Mouse (Mus musculus) lung, postnatal 0 days (tissue): ENCODE results near the gene Poldip2. TPM values are rescaled to one million over a fixed set of nuclear protein-coding genes. Genes with fewer than 3 reads are reported as not detected.

Source experiments
- ATAC-seq: fragments of 200-750 bp; cut with Nextera tagmentation; 2 replicates; pipeline ENCODE4 v1.8.0; 2017; ENCODE audit warnings: moderate library complexity
- DNase-seq: peaks from one replicate; pipeline ENCODE4 v3.0.0-alpha.2; 2016; ENCODE audit warnings: low spot score
- H3K27ac ChIP-seq: fragments of 300-500 bp; sonication (generic); 2 replicates; pipeline ENCODE4 v1.5.1; 2014; ENCODE audit warnings: antibody characterized with exemption, mild to moderate bottlenecking, low read length, mixed read lengths
- H3K27me3 ChIP-seq: fragments of 300-500 bp; sonication (generic); replicated peaks from 2 replicates; pipeline ENCODE4 v1.6.1; 2014; ENCODE audit warnings: low read length, mixed read lengths; ENCODE audit not compliant: insufficient read depth
- H3K36me3 ChIP-seq: fragments of 300-500 bp; sonication (generic); 2 replicates; pipeline ENCODE4 v1.6.1; 2014; ENCODE audit warnings: low read length, mixed read lengths; ENCODE audit not compliant: insufficient read depth
- H3K4me1 ChIP-seq: fragments of 300-500 bp; sonication (generic); 2 replicates; pipeline ENCODE4 v1.6.1; 2014; ENCODE audit warnings: antibody characterized with exemption, low read depth, low read length, mixed read lengths; ENCODE audit not compliant: insufficient read depth
- H3K4me2 ChIP-seq: fragments of 300-500 bp; sonication (generic); replicated peaks from 2 replicates; pipeline ENCODE4 v1.6.1; 2014; ENCODE audit warnings: low read depth, mild to moderate bottlenecking, low read length, moderate library complexity, mixed read lengths
- H3K4me3 ChIP-seq: fragments of 300-500 bp; sonication (generic); 2 replicates; pipeline ENCODE4 v1.5.1; 2014; ENCODE audit warnings: low read depth, low read length
- H3K9ac ChIP-seq: fragments of 300-500 bp; sonication (generic); replicated peaks from 2 replicates; pipeline ENCODE4 v1.6.1; 2014; ENCODE audit warnings: low read depth, mild to moderate bottlenecking
- H3K9me3 ChIP-seq: fragments of 300-500 bp; sonication (generic); 2 replicates; pipeline ENCODE4 v1.6.1; 2016; ENCODE audit warnings: low read length, mixed read lengths
- CTCF ChIP-seq: IDR thresholded peaks from 2 replicates; pipeline ENCODE4 v1.5.1; 2016; ENCODE audit warnings: antibody characterized with exemption, mild to moderate bottlenecking
- EP300 ChIP-seq: IDR thresholded peaks from 2 replicates; pipeline ENCODE4 v1.6.1; 2016; ENCODE audit warnings: antibody characterized with exemption, mild to moderate bottlenecking, control low read depth
- WGBS: fragments of 180-500 bp; shearing (Covaris S2); extraction: QIAGEN DNeasy Blood & Tissue Kit; methylation state at CpG from one replicate; pipeline ENCODE4 v1.1.7; 2014; 5-methylcytosine and 5-hydroxymethylcytosine counted together
- polyA plus RNA-seq: library from polyadenylated mRNA; unstranded; fragments of >200 nt; fragmentation: Nextera tagmentation; extraction: Ambion mirVana; gene quantifications from 2 replicates; pipeline ENCODE4 v1.2.1, GENCODE M21; 2015

Gene Poldip2
- polyA plus RNA-seq, 1 experiment from 2014 or later, result 111 TPM

- H3K4me2 ChIP-seq, result peak overlapping the region; percentile 94
- WGBS, result 68% methylated on average over 23 of the region's 23 CpGs
- no peaks in the 10 kb centered on the region for H3K27me3 ChIP-seq
- TF ChIP-seq CTCF (no peak), EP300 (no peak)
- H3K9me3 ChIP-seq, result peaks cover 4% of the 10 kb centered on the region; the same call in 1 of the 2 replicates
- H3K4me3 ChIP-seq, result peak overlapping the region; percentile 65
- peak overlapping the region; percentile 30; the same call in 1 of the 2 replicates for H3K9ac ChIP-seq
- H3K4me1 ChIP-seq, result peaks cover 5% of the 10 kb centered on the region; the same call in 1 of the 2 replicates
- no peaks in the 10 kb centered on the region for H3K36me3 ChIP-seq
- ATAC-seq, result no peak
- DNase-seq, result no peak
- peak overlapping the region; percentile 54; the same call in 1 of the 2 replicates for H3K27ac ChIP-seq
Measured at GRCm38 (mm10) chr11:78466242-78466912, 45.6 kb upstream of the Poldip2 start.

GRCm38 (mm10) chr11:78467515-78467914, 44.5 kb upstream of the Poldip2 start:
- Histone ChIP-seq H3K9ac (no peak overlapping the region), H3K4me1 (peaks cover 5% of the 10 kb centered on the region; the same call in 1 of the 2 replicates), H3K27me3 (no peaks in the 10 kb centered on the region), H3K4me3 (no peak overlapping the region), H3K27ac (no peak overlapping the region), H3K4me2 (no peak overlapping the region), H3K9me3 (no peaks in the 10 kb centered on the region), H3K36me3 (no peaks in the 10 kb centered on the region)
- WGBS, result 67% methylated on average over 7 of the region's 7 CpGs
- no peak for TF ChIP-seq CTCF
- TF ChIP-seq EP300, result no peak
- no peak for ATAC-seq
- no peak for DNase-seq

- Histone ChIP-seq H3K27ac (no peak overlapping the region), H3K4me1 (peaks cover 5% of the 10 kb centered on the region; the same call in 1 of the 2 replicates), H3K9me3 (no peaks in the 10 kb centered on the region), H3K9ac (no peak overlapping the region), H3K4me2 (no peak overlapping the region), H3K27me3 (no peaks in the 10 kb centered on the region), H3K4me3 (no peak overlapping the region), H3K36me3 (no peaks in the 10 kb centered on the region)
- DNase-seq (no peak), ATAC-seq (no peak)
- 52% methylated on average over 3 of the region's 3 CpGs for WGBS
- TF ChIP-seq EP300 (no peak), CTCF (no peak)
Measured at GRCm38 (mm10) chr11:78467932-78468331, 44.1 kb upstream of the Poldip2 start.

- H3K4me2 ChIP-seq, result no peak overlapping the region
- H3K9me3 ChIP-seq, result no peaks in the 10 kb centered on the region
- no peak overlapping the region for H3K4me3 ChIP-seq
- ATAC-seq, result no peak
- no peak for TF ChIP-seq CTCF
- no peak for TF ChIP-seq EP300
- 88% methylated on average over 10 of the region's 10 CpGs for WGBS
- no peaks in the 10 kb centered on the region for H3K27me3 ChIP-seq
- peaks cover under 1% of the 10 kb centered on the region; the same call in 1 of the 2 replicates for H3K4me1 ChIP-seq
- H3K9ac ChIP-seq, result no peak overlapping the region
- no peaks in the 10 kb centered on the region for H3K36me3 ChIP-seq
- DNase-seq, result no peak
- H3K27ac ChIP-seq, result no peak overlapping the region
Measured at GRCm38 (mm10) chr11:78471326-78472103, 40.5 kb upstream of the Poldip2 start.

- H3K4me1 ChIP-seq, result no peaks in the 10 kb centered on the region
- H3K27me3 ChIP-seq, result no peaks in the 10 kb centered on the region
- ATAC-seq (no peak), DNase-seq (no peak)
- no peak overlapping the region for H3K9ac ChIP-seq
- no peak overlapping the region for H3K4me2 ChIP-seq
- TF ChIP-seq EP300 (no peak), CTCF (no peak)
- H3K27ac ChIP-seq, result no peak overlapping the region
- 62% methylated on average over 3 of the region's 3 CpGs for WGBS
- H3K4me3 ChIP-seq, result no peak overlapping the region
- H3K9me3 ChIP-seq, result no peaks in the 10 kb centered on the region
- no peaks in the 10 kb centered on the region for H3K36me3 ChIP-seq
Measured at GRCm38 (mm10) chr11:78475289-78475688, 36.7 kb upstream of the Poldip2 start.

- H3K27me3 ChIP-seq, result peaks cover 14% of the 10 kb centered on the region; the same call in 1 of the 2 replicates
- 43% methylated on average over 7 of the region's 7 CpGs for WGBS
Measured at GRCm38 (mm10) chr11:78483639-78484038, 28.4 kb upstream of the Poldip2 start.

More at GRCm38 (mm10) chr11:78483639-78484038, 28.4 kb upstream of the Poldip2 start:
- Histone ChIP-seq H3K4me2 (no peak overlapping the region), H3K4me1 (no peaks in the 10 kb centered on the region), H3K9me3 (no peaks in the 10 kb centered on the region), H3K9ac (no peak overlapping the region), H3K36me3 (no peaks in the 10 kb centered on the region), H3K27ac (no peak overlapping the region), H3K4me3 (no peak overlapping the region)
- no peak for DNase-seq
- ATAC-seq, result no peak
- TF ChIP-seq EP300 (no peak), CTCF (no peak)
